Mouse (Mus musculus) effector memory CD4-positive, alpha-beta T cell, adult 7 months (primary cell): ENCODE results near the gene Gnb5. TPM values are rescaled to one million over a fixed set of nuclear protein-coding genes. Genes with fewer than 3 reads are reported as not detected.

Source experiments
- polyA plus RNA-seq: library from polyadenylated mRNA; unstranded; fragments of 100-300 nt; shearing (Covaris generic); gene quantifications from one replicate; pipeline ENCODE4 v1.2.1, GENCODE M21; 2017

Gene Gnb5
- polyA plus RNA-seq = 3.0 TPM

DNA sequence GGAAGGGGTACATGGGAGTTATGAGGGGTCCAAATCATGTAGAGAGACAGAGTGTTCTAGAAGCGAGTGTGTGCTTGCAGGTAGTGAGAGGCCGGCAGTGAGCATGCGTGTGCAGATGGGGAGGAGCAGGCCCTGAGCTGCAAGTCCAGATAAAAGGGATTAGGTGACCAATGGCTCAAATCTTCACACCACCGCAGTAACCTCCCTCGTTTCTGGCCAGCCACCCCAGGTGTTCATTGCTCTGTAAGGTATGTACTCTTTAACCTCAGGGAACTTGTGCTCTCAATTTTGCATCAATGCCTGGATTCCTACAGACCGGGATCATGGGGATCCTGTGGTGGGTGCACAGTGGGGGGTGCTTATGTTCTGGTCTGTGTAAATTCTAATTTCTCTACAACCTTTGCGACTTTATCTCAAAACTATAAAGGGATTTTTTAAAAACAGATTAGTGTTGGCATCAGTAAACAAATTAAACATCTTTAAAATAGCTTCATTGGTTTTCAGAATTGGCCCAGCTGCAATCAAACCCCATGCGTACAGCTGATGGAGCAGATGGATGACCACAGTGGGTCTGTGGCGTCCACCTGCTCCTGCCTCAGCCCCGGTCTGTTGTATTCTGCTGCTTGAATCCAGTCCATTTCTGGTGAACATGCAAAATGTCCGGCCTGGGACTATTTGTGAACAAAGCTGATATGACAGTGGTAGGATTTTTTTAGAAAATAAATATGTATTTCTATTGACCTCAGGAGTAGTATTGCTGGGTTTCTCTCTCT is at the start of gene Gnb5:
Gene Gnb5 (plus strand): TSS at position 163 of the 773 bp plus-strand sequence.

GRCm38 (mm10) chr9:75347458-75347857 is 41.4 kb downstream of the Gnb5 start, which contains the start of gene Bcl2l10:
Bcl2l10 (plus strand) TSS chr9:75347758.

Other genes with a start within 250 kb of the Gnb5 start
- gene Myo5a, start 235.3 kb upstream of the Gnb5 start, polyA plus RNA-seq = 14.8 TPM
- 0.56 TPM for gene Myo5c, start 74.3 kb upstream of the Gnb5 start, polyA plus RNA-seq
- gene Bcl2l10, start 41.5 kb downstream of the Gnb5 start, polyA plus RNA-seq = not detected
- gene Mapk6, start 103.7 kb downstream of the Gnb5 start, polyA plus RNA-seq = 129 TPM
- 24.7 TPM for gene Leo1, start 135.2 kb downstream of the Gnb5 start, polyA plus RNA-seq